Comparison of ENCODE assay signal across 8 mouse cellular contexts in genomic region chr3:108590786-108591529, GRCm38 (mm10). TPM values are rescaled to one million over a fixed set of nuclear protein-coding genes. Genes with fewer than 3 reads are reported as not detected.
DNase-seq lines count a peak whose midpoint lies in the region; ATAC-seq and TF ChIP-seq lines count a peak whose summit lies in the region.

Wdr47 (plus strand) TSS chr3:108591279.

- H3K9ac ChIP-seq in embryonic facial prominence, embryonic 13.5 days = peak within 1 kb of the TSS; percentile 83
- H3K9ac ChIP-seq in limb, embryonic 12.5 days (replicated peaks) = peak within 1 kb of the TSS; percentile 77
- peak within 1 kb of the TSS; percentile 98 for H3K9ac ChIP-seq in midbrain, embryonic 15.5 days

- H3K36me3 ChIP-seq in embryonic facial prominence, embryonic 13.5 days = no peaks in the 10 kb centered on the region
- no peaks in the 10 kb centered on the region for H3K36me3 ChIP-seq in kidney, adult 2 months (ENCODE audit: control insufficient read depth, insufficient read depth, low read length)
- H3K36me3 ChIP-seq in limb, embryonic 12.5 days = no peaks in the 10 kb centered on the region
- no peaks in the 10 kb centered on the region for H3K36me3 ChIP-seq in midbrain, embryonic 15.5 days (replicated peaks)
- no peaks in the 10 kb centered on the region for H3K36me3 ChIP-seq in spleen, adult 2 months (ENCODE audit: control insufficient read depth, insufficient read depth, low read length)

- 5% methylated on average over 44 of the region's 44 CpGs for WGBS in embryonic facial prominence, embryonic 13.5 days
- 4% methylated on average over 44 of the region's 44 CpGs for WGBS in kidney, adult 2 months
- 5% methylated on average over 44 of the region's 44 CpGs for WGBS in limb, embryonic 12.5 days
- 6% methylated on average over 44 of the region's 44 CpGs for WGBS in midbrain, embryonic 15.5 days
- 4% methylated on average over 44 of the region's 44 CpGs for WGBS in spleen, adult 2 months

- H3K27ac ChIP-seq in embryonic facial prominence, embryonic 13.5 days = peak within 1 kb of the TSS; percentile 63
- peak within 1 kb of the TSS; percentile 32; the same call in 1 of the 2 replicates for H3K27ac ChIP-seq in kidney, adult 2 months (ENCODE audit: insufficient read depth, low read depth, low read length)
- H3K27ac ChIP-seq in limb, embryonic 12.5 days = peak within 1 kb of the TSS; percentile 69
- H3K27ac ChIP-seq in midbrain, embryonic 15.5 days = peak within 1 kb of the TSS; percentile 98
- H3K27ac ChIP-seq in spleen, adult 2 months (ENCODE audit: insufficient read depth, low read length) = peak within 1 kb of the TSS; percentile 60

- TF ChIP-seq CTCF in kidney, adult 2 months (conservative IDR thresholded peaks at IDR 0.05; ENCODE audit: insufficient read depth, insufficient read length, low read depth, low read length) = no peak
- no peak for TF ChIP-seq CTCF in spleen, adult 2 months (IDR thresholded peaks at IDR 0.05; ENCODE audit: extremely low read depth, insufficient read depth, insufficient read length, insufficient replicate concordance)

- peak within 1 kb of the TSS; percentile 95 for H3K4me3 ChIP-seq in embryonic facial prominence, embryonic 13.5 days
- H3K4me3 ChIP-seq in kidney, adult 2 months (ENCODE audit: insufficient read depth, low read depth, low read length) = peak within 1 kb of the TSS; percentile 96
- H3K4me3 ChIP-seq in limb, embryonic 12.5 days (replicated peaks) = peak within 1 kb of the TSS; percentile 91
- peak within 1 kb of the TSS; percentile 100 for H3K4me3 ChIP-seq in midbrain, embryonic 15.5 days
- H3K4me3 ChIP-seq in spleen, adult 2 months (ENCODE audit: extremely low read depth, insufficient read depth, insufficient read length) = peak within 1 kb of the TSS; percentile 84

- DNase-seq in 3134 (ENCODE audit: extremely low read depth, insufficient read length, low spot score) = peak; percentile 98
- DNase-seq in adrenal gland, postnatal 36 days = peak; percentile 97 to 99
- DNase-seq in heart, adult 18-20 months = peak; percentile 96 to 97
- peak; percentile 98 for DNase-seq in kidney, adult 2 months
- DNase-seq in spleen, adult 2 months (ENCODE audit: low read depth in 1 of 2, low spot score in 2 of 2) = peak; percentile 87 to 98

- no peaks in the 10 kb centered on the region for H3K9me3 ChIP-seq in embryonic facial prominence, embryonic 13.5 days
- no peaks in the 10 kb centered on the region for H3K9me3 ChIP-seq in limb, embryonic 12.5 days
- H3K9me3 ChIP-seq in midbrain, embryonic 15.5 days = no peaks in the 10 kb centered on the region

- no peaks in the 10 kb centered on the region for H3K27me3 ChIP-seq in embryonic facial prominence, embryonic 13.5 days
- no peaks in the 10 kb centered on the region for H3K27me3 ChIP-seq in kidney, adult 2 months (replicated peaks; ENCODE audit: control insufficient read depth, insufficient read depth, low read length)
- H3K27me3 ChIP-seq in limb, embryonic 12.5 days = no peaks in the 10 kb centered on the region
- no peaks in the 10 kb centered on the region for H3K27me3 ChIP-seq in midbrain, embryonic 15.5 days (replicated peaks)
- no peaks in the 10 kb centered on the region for H3K27me3 ChIP-seq in spleen, adult 2 months (ENCODE audit: control insufficient read depth, insufficient read depth, low read length)

- ATAC-seq in embryonic facial prominence, embryonic 13.5 days (ENCODE audit: insufficient number of reproducible peaks, insufficient read depth, low FRiP score, low TSS enrichment, low read depth) = peak; percentile 99
- ATAC-seq in limb, embryonic 12.5 days (ENCODE audit: insufficient number of reproducible peaks, insufficient read depth, low FRiP score, low TSS enrichment, low read depth) = peak; percentile 99
- ATAC-seq in midbrain, embryonic 15.5 days (replicated peaks) = peak; percentile 99

- peak; percentile 49 for TF ChIP-seq POLR2A in kidney, adult 2 months (IDR thresholded peaks at IDR 0.05; ENCODE audit: low read depth, low read length)
- TF ChIP-seq POLR2A in spleen, adult 2 months (IDR thresholded peaks at IDR 0.05; ENCODE audit: low read depth, low read length) = peak; percentile 11; the same call in 1 of the 2 replicates

- peak within 1 kb of the TSS; percentile 96 for H3K4me2 ChIP-seq in embryonic facial prominence, embryonic 13.5 days
- H3K4me2 ChIP-seq in limb, embryonic 12.5 days = peak within 1 kb of the TSS; percentile 98
- peak within 1 kb of the TSS; percentile 65 for H3K4me2 ChIP-seq in midbrain, embryonic 15.5 days

- peaks cover 5% of the 10 kb centered on the region; the same call in 1 of the 2 replicates for H3K4me1 ChIP-seq in embryonic facial prominence, embryonic 13.5 days
- no peaks in the 10 kb centered on the region; the same call in 1 of the 2 replicates for H3K4me1 ChIP-seq in kidney, adult 2 months (ENCODE audit: control insufficient read depth, insufficient read depth, low read length)
- H3K4me1 ChIP-seq in limb, embryonic 12.5 days (replicated peaks) = 0 out of 2 replicates have a peak, but pooled peaks cover 11% of the 10 kb centered on the region
- peaks cover 14% of the 10 kb centered on the region for H3K4me1 ChIP-seq in midbrain, embryonic 15.5 days
- peaks cover 5% of the 10 kb centered on the region for H3K4me1 ChIP-seq in spleen, adult 2 months (ENCODE audit: control insufficient read depth, insufficient read depth, insufficient read length)

RNA-seq across cellular contexts. Expression of gene Wdr47, which starts in this region (rescaled TPM):
- total RNA-seq in adrenal gland, postnatal 36 days (2021) = 10 to 100 TPM in 1 of 2 experiments, 1 to 10 TPM in 1; 8.0 to 12.3 TPM
- polyA plus RNA-seq in embryonic facial prominence, embryonic 13.5 days (2015; fragmentation: Nextera tagmentation; extraction: Ambion mirVana) = 14.9 and 17.5 TPM in 2 replicates
- total RNA-seq in heart, adult 18-20 months (2021) = 10 to 100 TPM in 1 of 2 experiments, 1 to 10 TPM in 1; 9.5 to 10.6 TPM
- 5.6 TPM in 2 replicates for polyA plus RNA-seq in kidney, adult 2 months (2012; rRNA removed)
- 10.9 TPM in 2 replicates for polyA plus RNA-seq in limb, embryonic 12.5 days (2016; fragmentation: Nextera tagmentation; extraction: Ambion mirVana)
- polyA plus RNA-seq in midbrain, embryonic 15.5 days (2015; fragmentation: Nextera tagmentation; extraction: Ambion mirVana) = 110 and 114 TPM in 2 replicates
- 2.6 and 2.9 TPM in 2 replicates for polyA plus RNA-seq in spleen, adult 2 months (2012; rRNA removed)

Comparison
In these comparisons a context has a peak if more than half of its experiments do, and no peak if none do; other contexts are left out.
1. Peak in every context shown above with its lines: DNase-seq, ATAC-seq, H3K4me3 ChIP-seq and H3K27ac ChIP-seq.
2. H3K27ac ChIP-seq: peak in every context shown above with its lines; median percentile 98 in midbrain, embryonic 15.5 days; 69 in limb, embryonic 12.5 days; 63 in embryonic facial prominence, embryonic 13.5 days; 60 in spleen, adult 2 months; 32 in kidney, adult 2 months.